Mouse (Mus musculus) kidney, adult 2 months (tissue): ENCODE measurements around the gene Trpm8.

Experiments
- CTCF ChIP-seq: fragments of 200-500 bp; conservative IDR thresholded peaks from 2 replicates; pipeline ENCODE4 v1.5.1; 2011; ENCODE audit warnings: low read depth, mild to moderate bottlenecking, control low read depth, low read length, moderate library complexity, mixed read lengths; ENCODE audit not compliant: insufficient read depth, insufficient read length
- POLR2A ChIP-seq: fragments of 200-500 bp; IDR thresholded peaks from one replicate; pipeline ENCODE4 v1.6.1; 2011; ENCODE audit warnings: low read depth, low read length, control low read depth

DNA sequence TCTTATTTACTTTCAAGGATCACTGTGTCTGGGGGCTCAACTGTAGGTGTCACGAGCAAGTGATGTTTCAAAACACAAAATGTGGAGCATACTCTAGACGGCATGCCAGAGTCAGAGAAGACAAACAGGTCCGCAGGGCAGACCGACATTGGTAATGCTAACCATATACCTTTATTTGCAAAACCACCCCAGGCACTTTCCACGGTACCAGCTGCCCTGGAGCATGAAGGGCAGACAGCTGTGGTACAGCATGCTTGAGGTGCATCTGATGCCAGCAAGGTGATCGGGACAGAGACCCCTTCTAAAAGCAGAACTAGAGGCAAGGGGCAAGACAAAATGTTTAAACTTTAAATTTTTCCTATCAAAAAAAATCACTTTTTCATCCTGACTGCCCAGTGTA lies 14.5 kb upstream of the Trpm8 start:
- TF ChIP-seq CTCF (no peak), POLR2A (no peak)
